Mouse (Mus musculus): ENCODE data around the gene Htra2. TPM values are rescaled to one million over a fixed set of nuclear protein-coding genes. Genes with fewer than 3 reads are reported as not detected.

Htra2 gene
- polyA plus RNA-seq, 1 experiment = 96.2 TPM

DNA sequence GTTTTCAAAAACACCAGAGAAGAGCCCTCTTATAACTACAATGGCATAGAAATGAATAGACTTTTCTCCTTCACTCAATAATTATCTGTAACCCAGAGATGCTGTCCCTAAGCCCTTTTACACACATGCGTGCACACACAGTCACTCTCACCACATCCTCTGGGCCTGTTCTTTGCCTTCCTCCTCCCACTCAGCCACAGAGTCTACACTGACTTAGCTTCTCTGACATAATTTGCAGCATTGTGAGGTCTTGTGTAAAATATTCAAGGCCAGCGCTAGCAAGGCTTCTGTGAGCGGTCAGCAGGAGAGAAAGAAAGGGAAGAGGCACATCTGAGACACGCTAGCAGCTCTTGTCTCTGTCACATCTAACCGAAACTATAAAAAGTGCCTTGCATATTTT lies 41.6 kb downstream of the Htra2 start:
- no peak overlapping the region for H3ac ChIP-seq (ENCODE audit: control insufficient read depth, insufficient read length)
- H3K4me3 ChIP-seq = no peak overlapping the region
- H3K4me2 ChIP-seq (ENCODE audit: low read depth) = peak overlapping the region; percentile 77
- TF ChIP-seq MAX (IDR thresholded peaks at IDR 0.05; ENCODE audit: low read depth) = no peak
- TF ChIP-seq USF1 (IDR thresholded peaks at IDR 0.05; ENCODE audit: low read depth) = no peak
- no peak for TF ChIP-seq MYOG (IDR thresholded peaks at IDR 0.05; ENCODE audit: control insufficient read depth in 1 of 3, insufficient read depth in 1 of 3, insufficient read length in 2 of 3, low read depth in 2 of 3)
- no peak for TF ChIP-seq POLR2A (IDR thresholded peaks at IDR 0.05; ENCODE audit: insufficient read length, low read depth)
- no peak for TF ChIP-seq TCF3 (IDR thresholded peaks at IDR 0.05; ENCODE audit: insufficient read length, low read depth)
- no peak for TF ChIP-seq REST (IDR thresholded peaks at IDR 0.05; ENCODE audit: insufficient read depth, insufficient read length)
- TF ChIP-seq CEBPB (IDR thresholded peaks at IDR 0.05; ENCODE audit: insufficient read depth, poor library complexity, severe bottlenecking) = no peak
- no peak for TF ChIP-seq MYOD1 (IDR thresholded peaks at IDR 0.05; ENCODE audit: control insufficient read depth in 1 of 3, insufficient read length in 2 of 3, low read depth in 2 of 3)
- no peak for TF ChIP-seq E2F4 (IDR thresholded peaks at IDR 0.05; ENCODE audit: insufficient read depth)
- TF ChIP-seq TCF12 (IDR thresholded peaks at IDR 0.05; ENCODE audit: insufficient read depth, poor library complexity, severe bottlenecking) = no peak
- no peak for TF ChIP-seq POLR2AphosphoS2 (IDR thresholded peaks at IDR 0.05; ENCODE audit: insufficient read length, low read depth)
- no peak for TF ChIP-seq SRF (IDR thresholded peaks at IDR 0.05; ENCODE audit: control insufficient read depth, insufficient read length, low read depth)
- H3K27me3 ChIP-seq (ENCODE audit: control insufficient read depth, insufficient read depth, insufficient read length) = no peaks in the 10 kb centered on the region
- H3K36me3 ChIP-seq (ENCODE audit: control insufficient read depth, insufficient read depth) = no peaks in the 10 kb centered on the region
- H3K79me2 ChIP-seq (ENCODE audit: control insufficient read depth, insufficient read depth) = no peaks in the 10 kb centered on the region

DNA sequence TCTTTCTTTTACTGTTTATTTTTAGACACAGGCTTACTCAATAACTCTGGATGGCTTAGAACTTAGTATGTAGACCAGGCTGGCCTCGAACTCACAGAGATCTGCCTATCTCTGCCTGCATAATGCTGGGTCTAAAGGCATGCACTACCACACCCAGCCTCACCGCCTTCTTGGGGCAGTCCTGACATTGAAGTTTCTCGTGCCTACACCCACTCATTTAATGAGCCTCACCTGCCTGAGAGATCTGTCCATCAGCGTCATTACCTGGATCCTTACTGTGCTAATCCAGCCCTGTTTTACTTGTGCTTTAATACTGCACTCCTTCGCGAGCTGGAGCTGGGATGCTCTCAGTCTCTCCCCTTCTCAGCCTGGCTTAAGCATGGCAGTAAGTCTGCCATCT lies 43.3 kb downstream of the Htra2 start:
- no peak overlapping the region for H3ac ChIP-seq (ENCODE audit: control insufficient read depth, insufficient read length)

DNA sequence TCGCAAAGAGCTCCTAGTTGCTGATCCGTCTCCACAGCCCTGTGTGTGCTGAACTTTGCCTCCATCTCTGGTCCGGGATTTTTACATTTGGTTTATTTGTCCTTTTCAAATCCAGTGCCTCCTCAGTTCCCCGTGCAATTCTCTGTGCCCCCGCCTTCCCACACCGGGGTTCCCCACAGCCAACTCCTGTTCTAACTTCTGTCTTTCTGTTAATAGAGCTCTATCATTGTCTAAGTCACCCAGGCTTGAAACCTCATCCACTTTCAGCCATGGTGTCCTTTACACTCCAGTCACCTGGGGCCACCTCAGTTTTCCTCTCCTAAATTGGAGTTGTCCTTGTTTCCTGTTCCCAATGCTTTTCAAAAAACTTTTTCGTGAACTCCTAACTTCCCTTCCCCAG lies 43.8 kb downstream of the Htra2 start:
- no peaks in the 10 kb centered on the region for H3K27me3 ChIP-seq (ENCODE audit: control insufficient read depth, insufficient read depth, insufficient read length)
- H3K79me2 ChIP-seq (ENCODE audit: control insufficient read depth, insufficient read depth) = no peaks in the 10 kb centered on the region
- H3ac ChIP-seq (ENCODE audit: control insufficient read depth, insufficient read length) = no peak overlapping the region
- no peak overlapping the region for H3K4me3 ChIP-seq
- TF ChIP-seq MYOD1 (IDR thresholded peaks at IDR 0.05; ENCODE audit: control insufficient read depth in 1 of 3, insufficient read length in 2 of 3, low read depth in 2 of 3) (no peak), E2F4 (IDR thresholded peaks at IDR 0.05; ENCODE audit: insufficient read depth) (no peak), TCF3 (IDR thresholded peaks at IDR 0.05; ENCODE audit: insufficient read length, low read depth) (no peak), REST (IDR thresholded peaks at IDR 0.05; ENCODE audit: insufficient read depth, insufficient read length) (no peak), CEBPB (IDR thresholded peaks at IDR 0.05; ENCODE audit: insufficient read depth, poor library complexity, severe bottlenecking) (no peak), MYOG (IDR thresholded peaks at IDR 0.05; ENCODE audit: control insufficient read depth in 1 of 3, insufficient read depth in 1 of 3, insufficient read length in 2 of 3, low read depth in 2 of 3) (no peak), MAX (IDR thresholded peaks at IDR 0.05; ENCODE audit: low read depth) (no peak), USF1 (IDR thresholded peaks at IDR 0.05; ENCODE audit: low read depth) (no peak)
- H3K36me3 ChIP-seq (ENCODE audit: control insufficient read depth, insufficient read depth) = no peaks in the 10 kb centered on the region
- no peak overlapping the region for H3K4me2 ChIP-seq (ENCODE audit: low read depth)

More for the DNA sequence above, 43.3 kb downstream of the Htra2 start:
- TF ChIP-seq TCF12 (IDR thresholded peaks at IDR 0.05; ENCODE audit: insufficient read depth, poor library complexity, severe bottlenecking) (no peak), MYOG (IDR thresholded peaks at IDR 0.05; ENCODE audit: control insufficient read depth in 1 of 3, insufficient read depth in 1 of 3, insufficient read length in 2 of 3, low read depth in 2 of 3) (no peak), SRF (IDR thresholded peaks at IDR 0.05; ENCODE audit: control insufficient read depth, insufficient read length, low read depth) (no peak), USF1 (IDR thresholded peaks at IDR 0.05; ENCODE audit: low read depth) (no peak), E2F4 (IDR thresholded peaks at IDR 0.05; ENCODE audit: insufficient read depth) (no peak), MAX (IDR thresholded peaks at IDR 0.05; ENCODE audit: low read depth) (no peak), POLR2A (IDR thresholded peaks at IDR 0.05; ENCODE audit: insufficient read length, low read depth) (no peak), MYOD1 (IDR thresholded peaks at IDR 0.05; ENCODE audit: control insufficient read depth in 1 of 3, insufficient read length in 2 of 3, low read depth in 2 of 3) (no peak), POLR2AphosphoS2 (IDR thresholded peaks at IDR 0.05; ENCODE audit: insufficient read length, low read depth) (no peak), CEBPB (IDR thresholded peaks at IDR 0.05; ENCODE audit: insufficient read depth, poor library complexity, severe bottlenecking) (no peak), REST (IDR thresholded peaks at IDR 0.05; ENCODE audit: insufficient read depth, insufficient read length) (no peak), TCF3 (IDR thresholded peaks at IDR 0.05; ENCODE audit: insufficient read length, low read depth) (no peak)
- H3K79me2 ChIP-seq (ENCODE audit: control insufficient read depth, insufficient read depth) = no peaks in the 10 kb centered on the region
- H3K4me3 ChIP-seq = no peak overlapping the region
- H3K4me2 ChIP-seq (ENCODE audit: low read depth) = no peak overlapping the region
- no peaks in the 10 kb centered on the region for H3K27me3 ChIP-seq (ENCODE audit: control insufficient read depth, insufficient read depth, insufficient read length)
- no peaks in the 10 kb centered on the region for H3K36me3 ChIP-seq (ENCODE audit: control insufficient read depth, insufficient read depth)

DNA sequence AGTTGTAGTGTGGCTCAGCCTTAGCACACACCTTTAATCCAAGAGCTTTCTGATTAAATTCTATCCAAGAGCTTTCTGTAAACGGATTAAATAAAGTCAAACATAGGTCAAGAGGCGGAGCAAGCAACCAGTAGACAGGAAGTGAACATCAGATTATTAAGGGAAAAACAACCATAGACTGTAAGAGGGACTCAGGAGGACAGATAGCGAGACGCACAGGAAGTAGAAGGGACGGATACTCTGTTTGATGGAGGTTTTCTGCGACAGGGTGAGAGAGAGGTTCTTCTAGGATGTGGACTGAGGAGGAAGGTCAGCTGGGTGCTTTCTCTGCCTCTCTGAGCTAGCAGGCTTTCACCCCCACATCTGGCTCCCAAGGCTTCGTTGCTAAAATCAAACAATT lies 45.1 kb downstream of the Htra2 start:
- TF ChIP-seq E2F4 (IDR thresholded peaks at IDR 0.05; ENCODE audit: insufficient read depth) = no peak
- no peak for TF ChIP-seq REST (IDR thresholded peaks at IDR 0.05; ENCODE audit: insufficient read depth, insufficient read length)
- TF ChIP-seq MAX (IDR thresholded peaks at IDR 0.05; ENCODE audit: low read depth) = no peak
- no peak for TF ChIP-seq TCF3 (IDR thresholded peaks at IDR 0.05; ENCODE audit: insufficient read length, low read depth)
- TF ChIP-seq POLR2AphosphoS2 (IDR thresholded peaks at IDR 0.05; ENCODE audit: insufficient read length, low read depth) = no peak
- TF ChIP-seq POLR2A (IDR thresholded peaks at IDR 0.05; ENCODE audit: insufficient read length, low read depth) = no peak
- no peak for TF ChIP-seq MYOG (IDR thresholded peaks at IDR 0.05; ENCODE audit: control insufficient read depth in 1 of 3, insufficient read depth in 1 of 3, insufficient read length in 2 of 3, low read depth in 2 of 3)
- TF ChIP-seq TCF12 (IDR thresholded peaks at IDR 0.05; ENCODE audit: insufficient read depth, poor library complexity, severe bottlenecking) = no peak
- TF ChIP-seq USF1 (IDR thresholded peaks at IDR 0.05; ENCODE audit: low read depth) = no peak
- H3ac ChIP-seq (ENCODE audit: control insufficient read depth, insufficient read length) = no peak overlapping the region
- H3K79me2 ChIP-seq (ENCODE audit: control insufficient read depth, insufficient read depth) = no peaks in the 10 kb centered on the region
- no peak overlapping the region for H3K4me3 ChIP-seq
- no peaks in the 10 kb centered on the region for H3K27me3 ChIP-seq (ENCODE audit: control insufficient read depth, insufficient read depth, insufficient read length)
- H3K4me2 ChIP-seq (ENCODE audit: low read depth) = no peak overlapping the region
- no peaks in the 10 kb centered on the region for H3K36me3 ChIP-seq (ENCODE audit: control insufficient read depth, insufficient read depth)

DNA sequence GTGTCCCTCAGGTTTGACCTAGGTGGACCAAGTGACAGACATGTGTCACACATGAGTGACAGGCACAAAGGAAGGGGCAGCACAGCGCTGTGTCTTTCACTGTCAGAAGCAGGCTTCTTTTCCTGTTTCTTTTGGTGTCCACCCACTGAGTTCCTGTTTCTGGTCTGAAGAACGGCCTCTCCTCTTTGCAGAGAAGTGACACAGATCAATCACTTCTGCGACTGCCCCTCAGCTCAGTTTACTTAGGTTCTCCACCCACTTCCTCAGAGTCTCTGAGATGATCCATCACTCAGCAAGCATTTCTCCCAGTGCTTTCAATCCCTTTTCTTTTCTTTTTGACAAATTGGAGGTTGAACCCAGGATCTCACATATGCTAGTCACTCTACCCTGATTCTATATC lies 46.4 kb downstream of the Htra2 start:
- TF ChIP-seq MAX (IDR thresholded peaks at IDR 0.05; ENCODE audit: low read depth) (no peak), E2F4 (IDR thresholded peaks at IDR 0.05; ENCODE audit: insufficient read depth) (no peak), MYOD1 (IDR thresholded peaks at IDR 0.05; ENCODE audit: control insufficient read depth in 1 of 3, insufficient read length in 2 of 3, low read depth in 2 of 3) (no peak), POLR2A (IDR thresholded peaks at IDR 0.05; ENCODE audit: insufficient read length, low read depth) (no peak), REST (IDR thresholded peaks at IDR 0.05; ENCODE audit: insufficient read depth, insufficient read length) (no peak), TCF12 (IDR thresholded peaks at IDR 0.05; ENCODE audit: insufficient read depth, poor library complexity, severe bottlenecking) (no peak), SRF (IDR thresholded peaks at IDR 0.05; ENCODE audit: control insufficient read depth, insufficient read length, low read depth) (no peak)
- Histone ChIP-seq H3K36me3 (ENCODE audit: control insufficient read depth, insufficient read depth) (no peaks in the 10 kb centered on the region), H3K4me2 (ENCODE audit: low read depth) (no peak overlapping the region), H3K4me3 (no peak overlapping the region), H3ac (ENCODE audit: control insufficient read depth, insufficient read length) (no peak overlapping the region), H3K27me3 (ENCODE audit: control insufficient read depth, insufficient read depth, insufficient read length) (no peaks in the 10 kb centered on the region), H3K79me2 (ENCODE audit: control insufficient read depth, insufficient read depth) (no peaks in the 10 kb centered on the region)
